Mouse (Mus musculus) cerebellum, adult 9-11 months (tissue): ENCODE results near the gene Synpo2l.
"Not testable (repeated sequence)": the region's sequence is repeated elsewhere in the genome, so short reads cannot be mapped to it uniquely, and the experiment has no call there.

Source experiments
- DNase-seq: peaks from one replicate; pipeline ENCODE4 v3.0.0; 2022

Gene Synpo2l

DNA sequence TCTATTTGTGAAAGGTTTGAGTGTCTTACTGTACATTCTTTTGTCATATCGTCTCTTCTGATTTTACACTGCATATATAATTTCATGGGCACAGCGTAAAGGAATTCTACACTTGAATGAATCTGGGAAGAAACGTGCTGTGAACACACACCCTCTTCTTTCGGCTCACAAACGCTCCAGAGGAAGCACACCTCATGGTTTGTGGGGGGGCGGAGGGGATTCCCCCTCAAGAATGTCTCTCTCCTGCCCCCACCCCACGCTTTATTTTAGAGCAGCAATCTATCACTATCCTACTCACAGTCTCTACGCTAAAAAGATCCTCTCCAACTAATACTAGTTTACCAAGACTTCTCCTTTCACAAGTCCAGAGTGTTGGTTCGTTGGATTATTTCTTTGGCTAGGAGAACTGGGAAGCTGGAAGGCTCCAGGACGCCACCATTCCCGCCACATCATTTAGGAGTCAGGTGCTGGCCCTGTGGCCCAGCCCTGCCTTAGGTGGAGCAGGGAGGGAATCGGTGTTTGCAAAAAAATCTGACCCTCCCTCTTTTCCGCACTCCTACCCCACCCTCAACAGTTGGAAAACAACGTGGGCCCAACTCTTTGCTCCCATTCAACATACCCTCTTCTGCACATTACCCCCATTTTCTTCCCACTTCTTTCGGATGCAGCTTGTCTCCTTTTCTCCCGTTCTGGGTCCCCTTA lies 28.1 kb downstream of the Synpo2l start:
- no peak for DNase-seq

GRCm38 (mm10) chr14:20638702-20639101 lies 29.5 kb downstream of the Synpo2l start:
- DNase-seq: no peak

GRCm38 (mm10) chr14:20637818-20638574 lies 30.2 kb downstream of the Synpo2l start:
- no peak for DNase-seq

GRCm38 (mm10) chr14:20636968-20637367 lies 31.2 kb downstream of the Synpo2l start:
- not testable (repeated sequence) for DNase-seq

GRCm38 (mm10) chr14:20635546-20635945 lies 32.6 kb downstream of the Synpo2l start:
- no peak for DNase-seq

DNA sequence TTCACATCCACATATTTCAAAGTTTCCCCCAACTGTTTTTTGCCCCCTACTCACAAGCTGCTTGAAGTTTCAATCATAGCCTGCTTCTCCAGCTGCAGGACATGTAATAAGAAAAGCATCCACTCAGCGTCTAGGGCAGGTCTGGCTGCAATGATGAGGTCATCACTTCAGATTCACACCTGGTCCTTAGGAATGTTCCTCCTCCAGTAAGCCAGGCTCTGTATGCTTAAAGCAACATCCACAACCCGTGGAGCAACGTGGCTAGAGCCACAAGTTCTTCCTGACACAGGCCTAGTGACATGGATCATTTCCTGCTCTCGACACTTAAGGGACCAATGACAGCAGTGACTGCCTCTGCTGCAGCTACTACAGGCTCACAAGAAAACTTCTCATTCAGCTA lies 36.9 kb downstream of the Synpo2l start:
- DNase-seq: no peak

- peak; percentile 35 for DNase-seq
Measured at GRCm38 (mm10) chr14:20626971-20627370, 41.2 kb downstream of the Synpo2l start.

- DNase-seq: no peak
Measured at GRCm38 (mm10) chr14:20626447-20626846, 41.7 kb downstream of the Synpo2l start.

- no peak for DNase-seq
Measured at GRCm38 (mm10) chr14:20622907-20623306, 45.2 kb downstream of the Synpo2l start.

DNA sequence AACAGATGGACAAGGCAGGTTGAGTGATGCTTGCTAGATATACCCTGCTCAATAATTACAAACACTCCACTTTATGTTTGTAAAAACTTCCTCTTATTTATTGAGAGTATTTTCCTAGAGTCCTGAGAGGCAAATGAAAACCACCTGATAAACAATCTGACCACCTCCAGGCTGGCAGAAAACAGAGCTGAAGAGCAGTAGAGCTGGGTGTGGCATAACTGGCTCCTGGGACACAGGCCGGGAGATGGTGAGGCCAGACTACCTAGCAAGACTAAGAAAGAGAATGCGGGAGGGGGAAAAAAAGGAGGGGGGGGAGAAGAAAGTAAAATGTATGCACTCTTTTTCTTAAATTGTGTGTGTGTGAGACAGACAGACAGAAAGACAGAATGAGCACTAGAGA lies 45.7 kb downstream of the Synpo2l start:
- no peak for DNase-seq

GRCm38 (mm10) chr14:20621903-20622302 lies 46.3 kb downstream of the Synpo2l start:
- DNase-seq: no peak

- DNase-seq: no peak
Measured at GRCm38 (mm10) chr14:20619131-20619530, 49.0 kb downstream of the Synpo2l start.

DNA sequence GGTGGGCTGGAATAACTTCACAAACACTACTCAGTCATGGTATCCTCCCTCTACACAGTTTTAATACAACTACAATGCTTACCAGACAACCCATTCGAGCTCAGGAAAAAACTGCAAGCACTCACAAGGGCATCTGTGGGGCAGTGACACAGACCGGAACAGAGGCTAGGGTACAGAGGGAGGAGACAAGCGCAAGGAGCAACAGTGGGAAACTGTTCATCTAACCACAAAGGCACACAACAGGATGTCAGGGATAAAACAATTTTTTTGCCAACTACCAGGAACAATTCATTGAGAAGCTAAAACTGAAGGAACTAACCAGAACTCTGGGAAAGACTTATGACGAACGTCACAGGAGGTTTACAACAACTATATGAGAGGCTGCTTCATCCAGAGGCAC lies 49.9 kb downstream of the Synpo2l start:
- DNase-seq: no peak

GRCm38 (mm10) chr14:20616421-20616820 lies 51.7 kb downstream of the Synpo2l start:
- DNase-seq: no peak

GRCm38 (mm10) chr14:20615075-20615474 lies 53.1 kb downstream of the Synpo2l start:
- DNase-seq: no peak

DNA sequence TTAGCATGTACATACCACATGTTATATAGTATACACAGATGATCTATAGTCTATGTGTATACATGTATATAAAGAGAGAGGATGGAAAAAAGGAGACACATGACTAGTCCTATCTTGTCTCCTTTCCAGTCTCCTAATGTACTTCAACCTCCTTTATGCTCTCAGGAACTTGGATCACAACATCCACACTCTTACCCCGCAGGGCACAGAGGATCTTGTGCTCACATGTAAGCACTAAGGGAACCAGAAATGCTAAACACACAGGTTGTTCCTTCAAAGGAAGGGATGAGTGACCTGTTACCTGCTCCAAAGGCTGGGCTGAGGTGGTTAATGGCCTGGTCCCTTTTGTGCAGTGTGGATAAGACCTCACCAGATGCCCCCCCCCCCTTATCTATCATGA lies 55.3 kb downstream of the Synpo2l start:
- DNase-seq: no peak

- DNase-seq: no peak
Measured at GRCm38 (mm10) chr14:20610146-20610545, 58.0 kb downstream of the Synpo2l start.

DNA sequence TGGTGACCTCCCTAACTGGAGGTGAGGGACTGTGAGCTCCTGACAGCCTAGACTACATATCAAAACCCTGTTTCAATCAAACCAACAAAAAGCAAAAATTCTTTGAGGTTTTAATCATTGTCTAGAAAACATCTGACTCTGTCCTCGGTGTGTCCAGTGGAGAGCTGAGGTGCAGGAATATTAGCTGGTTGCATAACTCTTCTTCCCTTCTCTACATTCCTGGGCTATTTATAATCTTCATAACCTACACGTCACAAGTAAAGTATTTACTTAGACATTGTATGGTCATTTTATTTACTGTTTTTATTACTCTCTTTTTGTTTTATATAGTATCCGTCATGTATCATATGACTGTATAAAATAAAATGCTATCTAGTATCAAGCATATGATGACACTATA lies 58.6 kb downstream of the Synpo2l start:
- no peak for DNase-seq
